Mouse (Mus musculus) midbrain, postnatal 0 days (tissue): ENCODE results near the gene Crispld2. TPM values are rescaled to one million over a fixed set of nuclear protein-coding genes. Genes with fewer than 3 reads are reported as not detected.

Source experiments
- ATAC-seq: fragments of 200-750 bp; cut with Nextera tagmentation; 2 replicates; pipeline ENCODE4 v1.8.0; 2017; ENCODE audit warnings: moderate number of reproducible peaks, mild to moderate bottlenecking, moderate TSS enrichment, moderate library complexity; ENCODE audit not compliant: low FRiP score
- DNase-seq: peaks from one replicate; pipeline ENCODE4 v3.0.0-alpha.2; 2015; ENCODE audit warnings: low spot score
- H3K27ac ChIP-seq: fragments of 300-500 bp; sonication (generic); 2 replicates; pipeline ENCODE4 v1.5.1; 2014; ENCODE audit warnings: low read depth, mild to moderate bottlenecking, low read length, mixed read lengths
- H3K27me3 ChIP-seq: fragments of 300-500 bp; sonication (generic); 2 replicates; pipeline ENCODE4 v1.6.1; 2014; ENCODE audit warnings: low read length, control low read depth, mixed read lengths; ENCODE audit not compliant: insufficient read depth
- H3K36me3 ChIP-seq: fragments of 300-500 bp; sonication (generic); 2 replicates; pipeline ENCODE4 v1.6.1; 2014; ENCODE audit warnings: low read length, control low read depth, mixed read lengths; ENCODE audit not compliant: insufficient read depth
- H3K4me1 ChIP-seq: fragments of 300-500 bp; sonication (generic); 2 replicates; pipeline ENCODE4 v1.6.1; 2014; ENCODE audit warnings: mild to moderate bottlenecking, control low read depth, antibody characterized with exemption, low read length, mixed read lengths; ENCODE audit not compliant: insufficient read depth
- H3K4me2 ChIP-seq: fragments of 300-500 bp; sonication (generic); 2 replicates; pipeline ENCODE4 v1.6.1; 2014; ENCODE audit warnings: low read depth, mild to moderate bottlenecking, low read length, mixed read lengths; ENCODE audit not compliant: poor library complexity, severe bottlenecking
- H3K4me3 ChIP-seq: fragments of 300-500 bp; sonication (generic); 2 replicates; pipeline ENCODE4 v1.5.1; 2014; ENCODE audit warnings: low read depth, mild to moderate bottlenecking, low read length, moderate library complexity
- H3K9ac ChIP-seq: fragments of 300-500 bp; sonication (generic); replicated peaks from 2 replicates; pipeline ENCODE4 v1.6.1; 2014; ENCODE audit warnings: mild to moderate bottlenecking, low read length, moderate library complexity, mixed read lengths; ENCODE audit not compliant: poor library complexity, severe bottlenecking
- H3K9me3 ChIP-seq: fragments of 300-500 bp; sonication (generic); 2 replicates; pipeline ENCODE4 v1.6.1; 2016; ENCODE audit warnings: low read length, control low read depth
- CTCF ChIP-seq: IDR thresholded peaks from 2 replicates; pipeline ENCODE4 v1.5.1; 2016; ENCODE audit warnings: antibody characterized with exemption, mild to moderate bottlenecking
- WGBS: fragments of 180-500 bp; shearing (Covaris S2); extraction: QIAGEN DNeasy Blood & Tissue Kit; methylation state at CpG from one replicate; pipeline ENCODE4 v1.1.7; 2014; 5-methylcytosine and 5-hydroxymethylcytosine counted together
- polyA plus RNA-seq: library from polyadenylated mRNA; unstranded; fragments of >200 nt; fragmentation: Nextera tagmentation; extraction: Ambion mirVana; gene quantifications from 2 replicates; pipeline ENCODE4 v1.2.1, GENCODE M21; 2015
- total RNA-seq: library from RNA; depleted of rRNA; stranded (reverse); fragments of >200 nt; gene quantifications from 2 replicates; pipeline ENCODE4 v1.2.3, GENCODE M21; 2014

Crispld2 gene
- total and polyA plus RNA-seq, 2 experiments from 2014 or later = 4.1 to 5.3 TPM

DNA sequence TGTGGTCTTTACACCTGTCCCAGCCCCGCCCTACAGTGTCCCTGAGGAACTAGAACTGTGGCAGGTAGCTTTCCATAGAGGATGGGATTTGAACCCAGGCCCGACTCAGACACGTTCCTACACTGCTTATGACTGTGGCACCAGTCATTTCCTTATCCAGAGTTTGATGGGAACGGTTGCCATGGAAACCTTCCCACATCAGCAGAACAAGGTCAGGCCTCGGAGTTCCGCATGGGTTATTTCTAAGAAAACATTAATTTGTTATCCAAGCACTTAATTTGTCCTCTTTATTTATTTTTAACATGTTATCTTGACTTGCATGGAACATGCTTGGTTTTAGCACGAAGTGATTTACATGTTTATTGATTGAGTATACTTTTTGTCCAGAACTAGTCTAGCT, 9.5 kb downstream of the Crispld2 start:
- DNase-seq (peak; percentile 15), ATAC-seq (no peak)
- no peaks in the 10 kb centered on the region for H3K36me3 ChIP-seq
- 55% methylated on average over 7 of the region's 7 CpGs for WGBS
- TF ChIP-seq CTCF = no peak
- no peaks in the 10 kb centered on the region for H3K27me3 ChIP-seq
- H3K9ac ChIP-seq = no peak overlapping the region
- peaks cover 7% of the 10 kb centered on the region; the same call in 1 of the 2 replicates for H3K4me1 ChIP-seq
- no peaks in the 10 kb centered on the region for H3K9me3 ChIP-seq
- no peak overlapping the region for H3K4me3 ChIP-seq
- no peak overlapping the region for H3K27ac ChIP-seq
- no peak overlapping the region for H3K4me2 ChIP-seq

- H3K4me3 ChIP-seq = no peak overlapping the region
- no peak overlapping the region for H3K4me2 ChIP-seq
- ATAC-seq (no peak), DNase-seq (no peak)
- no peak overlapping the region for H3K9ac ChIP-seq
- H3K36me3 ChIP-seq = no peaks in the 10 kb centered on the region
- H3K4me1 ChIP-seq = peaks cover 7% of the 10 kb centered on the region; the same call in 1 of the 2 replicates
- H3K9me3 ChIP-seq = no peaks in the 10 kb centered on the region
- no peak overlapping the region for H3K27ac ChIP-seq
- H3K27me3 ChIP-seq = no peaks in the 10 kb centered on the region
- WGBS = 58% methylated on average over 9 of the region's 9 CpGs
- no peak for TF ChIP-seq CTCF
Measured at GRCm38 (mm10) chr8:120002348-120002747, 10.1 kb downstream of the Crispld2 start.

- no peak overlapping the region for H3K9ac ChIP-seq
- H3K4me2 ChIP-seq = no peak overlapping the region
- ATAC-seq (0 out of 2 replicates have a peak, but pooled peaks have one; percentile 38), DNase-seq (peak; percentile 64)
- no peaks in the 10 kb centered on the region for H3K27me3 ChIP-seq
- no peaks in the 10 kb centered on the region for H3K36me3 ChIP-seq
- no peak overlapping the region for H3K27ac ChIP-seq
- peaks cover 7% of the 10 kb centered on the region; the same call in 1 of the 2 replicates for H3K4me1 ChIP-seq
- H3K9me3 ChIP-seq = no peaks in the 10 kb centered on the region
- WGBS = 36% methylated on average over 14 of the region's 14 CpGs
- H3K4me3 ChIP-seq = no peak overlapping the region
- no peak for TF ChIP-seq CTCF
Measured at GRCm38 (mm10) chr8:120004154-120004702, 12.0 kb downstream of the Crispld2 start.

- no peaks in the 10 kb centered on the region for H3K9me3 ChIP-seq
- TF ChIP-seq CTCF = no peak
- WGBS = 55% methylated on average over 2 of the region's 2 CpGs
- DNase-seq (no peak), ATAC-seq (no peak)
- H3K27me3 ChIP-seq = no peaks in the 10 kb centered on the region
- H3K27ac ChIP-seq = no peak overlapping the region
- peaks cover 7% of the 10 kb centered on the region; the same call in 1 of the 2 replicates for H3K4me1 ChIP-seq
- H3K4me2 ChIP-seq = no peak overlapping the region
- no peaks in the 10 kb centered on the region for H3K36me3 ChIP-seq
- no peak overlapping the region for H3K4me3 ChIP-seq
- H3K9ac ChIP-seq = no peak overlapping the region
Measured at GRCm38 (mm10) chr8:120004705-120005381, 12.6 kb downstream of the Crispld2 start.

DNA sequence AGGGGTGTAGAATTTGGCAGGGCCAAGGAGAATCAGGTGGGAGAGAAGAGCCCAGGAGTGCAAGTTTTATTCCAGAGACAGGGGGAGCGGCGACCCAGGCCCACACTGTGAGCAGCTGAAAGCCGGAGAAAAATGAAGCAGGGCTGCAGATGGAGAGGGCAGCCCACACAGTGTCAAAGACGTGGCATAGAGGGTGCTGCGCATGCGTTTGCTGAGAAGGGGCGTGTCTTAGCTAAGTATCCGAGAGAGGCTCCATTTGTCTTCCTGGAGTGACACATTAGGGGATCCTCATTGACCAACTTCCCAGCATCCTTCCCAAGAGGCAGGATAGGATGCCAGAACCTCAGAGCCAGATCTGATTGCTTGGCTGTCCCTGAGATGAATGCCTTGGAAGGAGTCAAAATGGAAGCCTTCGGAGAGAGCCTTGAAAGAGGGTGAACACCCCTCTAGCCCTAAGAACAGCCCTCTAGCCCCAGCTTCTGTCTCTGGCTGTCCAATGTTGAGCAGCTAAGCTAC, 14.5 kb downstream of the Crispld2 start:
- no peaks in the 10 kb centered on the region for H3K27me3 ChIP-seq
- no peak for TF ChIP-seq CTCF
- peak; percentile 30 for DNase-seq
- 50% methylated on average over 9 of the region's 9 CpGs for WGBS
- H3K9me3 ChIP-seq = no peaks in the 10 kb centered on the region
- no peak overlapping the region for H3K4me3 ChIP-seq
- no peak overlapping the region for H3K27ac ChIP-seq
- ATAC-seq = no peak
- no peak overlapping the region for H3K4me2 ChIP-seq
- no peak overlapping the region for H3K9ac ChIP-seq
- H3K4me1 ChIP-seq = peaks cover 7% of the 10 kb centered on the region; the same call in 1 of the 2 replicates
- no peaks in the 10 kb centered on the region for H3K36me3 ChIP-seq

DNA sequence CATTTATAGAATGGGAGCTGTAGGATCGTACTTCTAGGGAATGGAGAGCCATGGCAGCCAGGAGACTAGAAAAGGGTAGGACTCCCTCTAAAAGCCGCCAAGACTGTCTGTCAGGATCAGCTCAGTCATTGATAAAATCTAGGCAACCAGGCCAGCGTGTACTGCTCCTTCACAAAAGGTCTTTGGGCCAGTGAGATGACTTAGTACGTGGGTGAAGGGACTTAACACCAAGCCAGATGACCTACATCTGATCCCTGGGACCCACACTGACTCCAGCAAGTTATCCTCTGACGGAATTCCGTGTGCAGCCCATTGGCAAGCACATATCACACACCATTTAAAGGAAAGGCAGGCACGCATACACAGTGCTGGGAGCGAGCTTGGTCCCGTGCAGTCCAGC, 14.9 kb downstream of the Crispld2 start:
- Histone ChIP-seq H3K9me3 (no peaks in the 10 kb centered on the region), H3K4me3 (no peak overlapping the region), H3K9ac (no peak overlapping the region), H3K4me2 (no peak overlapping the region), H3K27me3 (no peaks in the 10 kb centered on the region), H3K27ac (no peak overlapping the region), H3K36me3 (no peaks in the 10 kb centered on the region), H3K4me1 (peaks cover 7% of the 10 kb centered on the region; the same call in 1 of the 2 replicates)
- ATAC-seq = no peak
- no peak for DNase-seq
- 76% methylated on average over 9 of the region's 9 CpGs for WGBS
- no peak for TF ChIP-seq CTCF
